Mouse (Mus musculus): Measurements from ENCODE around the gene Tnnc2.
"Not testable (repeated sequence)": the region's sequence is repeated elsewhere in the genome, so short reads cannot be mapped to it uniquely, and the experiment has no call there.

Gene Tnnc2

DNA sequence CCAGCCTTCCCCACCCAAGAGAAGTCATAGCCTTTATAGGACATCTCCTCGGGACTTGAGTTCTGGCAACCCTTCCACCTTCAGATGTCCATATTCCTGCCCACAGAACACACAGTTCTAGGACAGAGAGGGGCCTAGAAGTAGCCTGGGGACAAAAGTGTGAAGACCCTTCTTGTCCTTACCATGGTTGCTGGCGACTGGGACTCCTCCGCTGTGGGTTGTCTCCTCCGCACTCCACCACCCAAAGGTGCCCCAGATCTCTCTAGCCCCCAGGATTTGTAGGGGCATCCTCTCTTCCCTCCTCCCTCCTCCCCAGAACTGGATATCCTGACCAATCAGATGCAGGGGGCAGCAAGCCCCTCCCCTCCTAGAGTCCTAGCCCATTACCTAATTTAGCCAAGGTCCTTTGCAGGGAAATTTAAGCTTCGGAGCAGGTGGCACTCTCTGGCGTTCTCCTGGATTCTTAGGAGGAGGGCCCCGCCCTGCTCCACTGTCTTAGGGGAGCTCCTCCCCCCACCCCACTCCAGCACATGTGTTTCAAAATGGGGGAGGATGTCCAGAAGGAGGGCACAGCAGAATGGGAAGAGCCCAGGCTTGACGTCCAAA is at the start of gene Tnnc2:
Tnnc2 (minus strand) TSS at position 487 of the 606 bp plus-strand sequence.
- no peak for DNase-seq (ENCODE audit: low read depth, low spot score)

DNA sequence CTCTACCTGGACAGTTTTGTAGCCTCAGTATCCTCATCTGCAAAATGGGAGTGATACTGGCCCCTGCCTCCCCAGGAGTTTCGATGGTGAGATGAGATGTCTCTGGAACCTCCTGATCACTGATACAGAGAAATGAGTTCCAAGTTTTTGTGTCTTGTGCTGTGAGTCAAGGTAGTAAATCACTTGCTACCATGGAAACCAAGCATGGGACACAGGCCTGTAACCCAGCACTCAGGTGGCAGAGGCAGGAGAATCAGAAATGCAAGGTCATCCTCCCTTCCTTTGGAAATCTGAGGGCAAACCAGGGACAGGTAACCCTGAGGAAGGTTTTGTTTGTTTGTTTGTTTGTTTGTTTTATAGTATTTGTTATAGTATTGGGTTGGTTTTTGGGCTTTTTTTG is 49.3 kb upstream of the Tnnc2 start:
- DNase-seq (ENCODE audit: low read depth, low spot score): no peak

DNA sequence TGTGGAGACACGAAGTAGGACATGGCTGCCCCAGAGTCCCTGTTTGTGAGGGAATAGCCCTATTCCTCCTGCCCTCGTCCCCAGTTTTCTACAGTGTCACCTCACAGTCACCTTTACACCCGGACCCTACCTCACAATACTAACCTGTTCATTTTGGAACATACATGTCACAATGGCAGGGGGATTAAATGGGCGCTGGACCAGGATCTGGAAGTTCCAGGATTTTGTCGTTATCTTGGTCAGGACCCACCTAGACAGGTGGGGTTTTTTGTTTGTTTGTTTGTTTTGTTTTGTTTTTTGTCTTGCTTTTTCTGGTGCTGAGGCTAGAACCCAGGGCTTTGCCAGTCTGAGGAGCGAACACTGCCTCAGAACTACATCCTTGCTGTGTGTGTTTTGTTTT is 48.7 kb upstream of the Tnnc2 start, which contains the start of gene Spata25:
Spata25 (minus strand) TSS at position 101 of the 400 bp plus-strand sequence.
- DNase-seq (ENCODE audit: low read depth, low spot score): no peak

DNA sequence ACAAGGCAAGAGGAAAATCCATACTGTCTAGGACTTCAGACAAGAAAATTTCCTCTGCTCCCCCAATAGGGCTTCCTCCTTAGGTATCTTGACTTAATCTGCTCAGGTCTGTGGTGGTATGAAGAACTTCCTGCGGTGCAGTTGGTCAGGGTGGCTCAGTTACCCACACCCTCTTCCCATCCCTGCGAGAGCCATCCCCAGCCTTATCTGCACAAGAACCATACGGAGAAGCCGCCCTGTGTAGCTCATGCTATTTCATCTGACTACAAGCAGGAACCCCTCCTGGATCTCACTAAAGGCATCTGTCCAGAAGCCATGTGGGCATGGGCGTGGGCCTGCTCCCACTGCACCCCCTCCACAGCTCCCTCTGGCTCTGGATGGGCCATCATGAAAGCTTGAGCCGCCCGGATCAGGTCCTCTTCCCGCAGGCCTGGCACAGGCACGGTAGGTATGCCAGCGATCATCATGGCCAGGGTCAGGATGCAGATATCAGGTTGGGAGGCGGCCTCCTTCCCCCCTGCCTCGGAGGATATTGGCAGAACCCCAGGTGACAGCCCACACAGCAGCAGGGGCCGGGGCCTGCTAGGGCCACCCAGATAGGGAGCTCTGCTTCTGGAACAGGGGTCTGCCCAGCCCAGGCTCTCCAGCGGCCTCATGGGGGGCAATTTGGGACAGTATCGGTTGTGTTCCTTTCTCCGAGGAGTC is 47.5 kb upstream of the Tnnc2 start:
- no peak for DNase-seq (ENCODE audit: low read depth, low spot score)

DNA sequence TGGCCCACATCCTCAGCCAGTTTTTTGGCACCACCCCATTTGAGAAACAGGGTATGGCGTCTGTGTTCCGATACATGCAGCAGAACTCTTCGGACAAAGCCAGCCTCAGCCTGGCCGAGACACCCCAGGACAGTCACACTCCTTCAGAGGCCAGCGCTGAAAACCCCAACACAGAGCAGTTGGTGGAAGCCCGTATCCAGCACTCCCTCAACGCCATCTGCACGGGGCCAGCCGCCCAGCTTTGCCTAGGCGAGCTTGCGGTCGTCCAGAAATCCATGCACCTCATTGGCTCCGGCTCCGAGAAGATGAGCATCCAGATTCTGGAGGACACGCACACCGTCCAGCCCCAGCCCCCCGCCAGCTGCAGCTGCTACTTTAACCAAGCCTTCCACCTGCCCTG is 45.8 kb upstream of the Tnnc2 start:
- no peak for DNase-seq (ENCODE audit: low read depth, low spot score)

DNA sequence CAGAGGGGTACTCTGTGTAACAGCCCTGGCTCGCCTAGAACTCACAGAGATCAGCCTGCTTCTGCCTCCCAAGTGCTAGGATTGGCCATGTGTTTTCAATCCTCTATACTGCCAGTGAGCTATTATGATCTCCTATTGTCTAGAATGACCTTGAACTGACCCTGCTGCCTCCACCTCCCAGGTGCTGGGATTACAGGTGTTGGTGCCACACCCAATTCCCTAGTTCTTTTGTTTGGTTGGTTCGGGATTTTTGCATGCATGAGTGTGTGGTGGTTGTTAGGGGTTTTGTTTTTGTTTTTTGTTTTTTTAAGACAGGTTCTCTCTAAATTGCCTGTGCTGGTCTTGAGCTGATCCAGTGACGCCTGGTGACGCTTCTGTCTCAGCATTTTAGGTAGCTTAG is 44.2 kb upstream of the Tnnc2 start:
- no peak for DNase-seq (ENCODE audit: low read depth, low spot score)

DNA sequence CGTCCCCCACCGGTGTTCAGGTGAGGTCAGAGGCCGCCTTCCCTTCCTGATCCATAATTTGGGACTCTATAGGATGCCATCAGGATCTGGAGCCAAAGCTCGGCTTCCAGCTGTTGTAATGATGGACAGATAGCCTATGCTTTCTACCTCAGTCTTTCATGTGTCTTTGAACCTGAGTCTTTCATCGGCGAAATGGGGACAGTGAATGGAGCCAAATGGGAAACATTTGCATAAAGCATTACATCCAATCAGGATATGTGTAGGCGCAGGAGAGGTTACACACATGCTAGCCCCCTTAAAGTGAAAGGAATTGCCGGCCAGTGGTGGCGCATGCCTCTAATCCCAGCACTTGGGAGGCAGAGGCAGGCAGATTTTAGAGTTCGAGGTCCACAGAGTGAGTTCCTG is 43.4 kb upstream of the Tnnc2 start:
- no peak for DNase-seq (ENCODE audit: low read depth, low spot score)

DNA sequence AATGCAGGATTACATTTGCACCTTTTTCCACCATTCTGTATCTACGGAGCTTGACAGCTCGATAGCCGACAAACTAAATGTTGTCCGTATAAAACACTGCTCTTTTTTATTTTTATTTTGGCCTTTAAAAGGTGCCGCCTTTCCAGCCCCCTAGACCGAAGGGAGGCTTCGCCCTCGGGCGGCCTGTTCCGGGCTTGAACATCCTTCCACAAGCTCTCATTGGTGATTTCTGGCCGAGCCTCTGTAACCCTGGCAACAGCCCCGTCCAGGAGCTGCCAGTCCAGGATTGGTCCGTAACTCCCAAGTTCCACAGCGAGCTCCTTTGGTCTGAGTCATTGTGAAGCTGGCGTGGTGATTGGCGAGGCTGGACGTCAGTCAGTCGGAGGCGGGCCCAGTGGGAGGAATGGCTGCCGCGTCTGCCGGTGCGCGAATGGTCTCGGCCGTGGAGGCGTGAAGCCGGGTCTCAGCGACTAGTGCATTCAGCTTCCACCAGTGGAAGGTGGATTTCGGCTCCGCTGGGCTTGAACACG is 42.9 kb upstream of the Tnnc2 start, which contains the start of gene Zswim1:
Zswim1 (plus strand) TSS at position 51 of the 530 bp plus-strand sequence.
- peak; percentile 98 for DNase-seq (ENCODE audit: low read depth, low spot score)

DNA sequence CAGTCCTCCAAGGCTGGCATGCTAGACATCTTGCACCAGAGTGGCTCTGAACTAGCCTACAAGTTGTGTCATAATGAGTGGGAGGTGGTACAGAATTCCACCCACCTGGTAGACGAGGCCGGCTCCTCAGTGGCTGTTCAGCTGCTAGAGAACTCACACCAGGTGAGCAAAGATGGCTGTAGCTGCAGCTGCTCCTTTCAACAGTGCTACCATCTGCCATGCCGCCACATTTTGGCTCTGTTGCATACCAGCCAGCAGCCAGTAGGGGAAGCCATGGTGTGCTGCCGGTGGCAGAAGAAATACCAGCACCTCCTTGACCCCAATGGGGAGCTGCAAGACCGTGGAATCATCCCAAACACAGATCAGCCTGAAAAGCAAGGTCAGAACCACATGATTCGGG is 41.3 kb upstream of the Tnnc2 start:
- no peak for DNase-seq (ENCODE audit: low read depth, low spot score)

DNA sequence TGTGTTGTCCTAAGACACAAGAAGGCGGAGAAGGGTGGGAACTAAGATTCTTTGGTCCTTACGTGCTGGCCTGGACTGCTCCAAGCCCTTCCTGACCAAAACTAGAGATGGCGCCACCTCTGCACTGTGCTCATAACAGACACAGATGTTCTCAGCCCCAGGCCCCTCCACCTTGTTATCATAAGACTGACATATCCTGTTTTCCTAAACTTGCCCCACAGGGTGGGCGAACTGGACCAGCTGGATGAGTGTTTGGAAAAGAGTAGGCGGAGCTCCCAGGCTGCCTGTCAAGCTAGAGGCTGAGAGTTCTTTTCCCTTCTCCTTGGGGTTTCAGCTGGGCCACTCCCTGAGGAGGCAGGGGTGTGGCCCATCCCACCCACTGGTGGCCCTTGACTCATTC is 37.9 kb upstream of the Tnnc2 start:
- DNase-seq (ENCODE audit: low read depth, low spot score): no peak

DNA sequence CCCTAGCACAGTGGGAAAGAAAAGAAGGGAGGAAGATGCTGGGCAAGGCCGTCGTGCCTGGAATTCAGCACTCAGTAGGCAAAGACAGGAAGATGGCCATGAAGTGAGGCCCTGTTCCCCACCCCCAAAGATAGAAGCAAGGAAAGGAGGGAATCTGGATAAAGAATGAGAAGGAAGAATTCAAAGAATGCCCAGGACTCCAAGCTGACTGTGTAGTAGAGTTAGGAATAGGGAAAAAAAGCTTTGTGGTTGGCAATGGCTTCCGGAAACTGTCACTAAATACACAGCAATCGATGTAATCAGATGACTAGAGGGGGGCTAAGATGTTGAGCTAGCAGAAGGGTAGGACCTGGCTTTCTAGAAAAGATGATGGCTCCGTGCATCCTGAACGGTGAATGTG is 37.4 kb upstream of the Tnnc2 start:
- DNase-seq (ENCODE audit: low read depth, low spot score): no peak

DNA sequence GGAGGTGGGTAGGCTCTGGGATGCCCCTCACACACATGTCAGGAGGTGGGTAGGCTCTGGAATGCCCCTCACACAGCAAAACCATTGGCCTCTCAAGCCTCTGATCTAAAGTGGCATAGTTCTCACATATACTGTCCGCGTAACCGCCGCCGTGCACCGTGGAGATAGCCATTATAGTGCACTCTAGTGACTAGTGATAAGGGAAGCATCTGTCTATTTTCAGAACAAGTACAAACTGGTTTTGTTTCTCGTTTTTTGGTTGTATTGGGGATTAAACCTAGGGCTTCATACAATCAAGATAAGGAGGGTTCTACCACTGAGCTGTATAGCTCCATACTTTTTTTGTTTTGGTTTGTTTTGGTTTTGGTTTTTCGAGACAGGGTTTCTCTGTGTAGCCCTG is 36.1 kb upstream of the Tnnc2 start:
- DNase-seq (ENCODE audit: low read depth, low spot score): no peak

DNA sequence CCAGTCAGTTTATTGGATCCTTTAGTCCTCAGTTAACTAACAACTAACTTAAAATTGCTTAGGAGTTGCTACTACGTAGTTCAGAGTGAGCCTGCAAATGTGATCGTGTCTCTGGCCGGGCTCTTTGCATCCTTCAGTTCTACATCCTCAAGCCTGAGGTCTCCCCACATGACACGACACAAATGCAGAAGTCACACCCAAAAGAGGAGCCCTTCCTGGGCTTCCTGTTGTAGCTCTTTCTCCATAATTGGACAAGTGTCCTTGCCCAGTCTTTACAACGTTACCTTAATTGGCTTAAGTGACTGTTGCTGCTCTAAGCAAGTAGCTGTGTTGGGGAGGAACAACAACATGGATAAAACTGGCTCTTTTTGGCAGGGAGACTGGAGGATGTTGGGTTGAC is 35.6 kb upstream of the Tnnc2 start:
- DNase-seq (ENCODE audit: low read depth, low spot score): no peak

DNA sequence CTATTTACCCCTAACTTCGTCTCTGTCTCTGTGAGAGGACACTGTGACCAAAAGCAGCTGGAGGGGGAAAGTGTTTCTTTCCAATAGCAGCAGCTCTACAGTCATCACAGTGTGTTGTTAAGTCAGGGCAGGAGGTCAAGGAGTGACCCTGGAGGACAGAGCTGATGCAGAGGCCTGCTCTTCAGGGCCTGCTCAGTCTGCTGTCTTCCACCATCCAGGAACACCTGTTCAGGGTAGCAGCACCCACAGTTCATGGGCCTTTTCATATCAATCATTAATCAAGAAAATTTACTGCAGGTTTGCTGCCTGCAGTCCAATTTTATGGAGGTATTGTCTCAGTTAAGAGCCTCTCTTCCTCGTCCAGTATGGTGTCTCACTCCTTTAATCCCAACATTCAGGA is 33.8 kb upstream of the Tnnc2 start:
- no peak for DNase-seq (ENCODE audit: low read depth, low spot score)

DNA sequence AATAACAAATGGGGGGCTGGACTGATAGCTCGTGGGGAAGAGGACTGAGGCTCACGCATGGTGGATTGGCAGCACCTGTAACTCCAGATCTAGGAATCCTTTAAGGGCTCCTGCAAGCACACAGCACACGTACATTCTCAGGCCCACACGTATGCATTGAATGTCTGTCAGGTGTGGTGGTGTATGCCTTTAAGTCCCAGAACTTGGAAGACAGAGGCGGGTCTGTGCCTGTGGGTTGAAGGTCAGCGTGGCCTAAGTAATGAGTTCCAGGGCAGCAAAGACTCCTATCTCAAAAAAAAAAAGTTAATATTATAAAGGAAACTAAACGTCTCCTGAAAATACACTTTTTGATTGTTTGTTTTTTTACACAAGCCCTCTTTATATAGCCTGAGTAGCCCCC is 26.8 kb upstream of the Tnnc2 start:
- DNase-seq (ENCODE audit: low read depth, low spot score): no peak

DNA sequence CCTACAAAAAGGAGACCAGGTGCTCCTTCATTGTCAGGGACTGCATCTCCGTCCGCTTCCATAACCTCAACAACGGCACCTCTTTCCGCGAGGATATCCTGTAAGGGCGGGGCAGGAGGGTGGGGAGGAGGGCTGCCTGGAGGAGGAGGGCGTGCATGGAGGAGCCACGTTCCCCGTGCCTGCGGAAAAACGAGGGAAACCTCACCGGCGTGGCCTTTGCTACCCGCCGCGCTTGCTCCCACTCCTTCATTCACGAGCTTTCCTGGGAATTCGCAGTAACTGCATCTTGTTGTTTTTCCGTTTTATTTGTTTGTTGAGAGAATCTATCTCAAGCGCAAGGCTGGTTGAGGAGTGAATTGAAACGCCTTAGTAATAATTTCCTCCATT is 25.6 kb upstream of the Tnnc2 start:
- no peak for DNase-seq (ENCODE audit: low read depth, low spot score)

DNA sequence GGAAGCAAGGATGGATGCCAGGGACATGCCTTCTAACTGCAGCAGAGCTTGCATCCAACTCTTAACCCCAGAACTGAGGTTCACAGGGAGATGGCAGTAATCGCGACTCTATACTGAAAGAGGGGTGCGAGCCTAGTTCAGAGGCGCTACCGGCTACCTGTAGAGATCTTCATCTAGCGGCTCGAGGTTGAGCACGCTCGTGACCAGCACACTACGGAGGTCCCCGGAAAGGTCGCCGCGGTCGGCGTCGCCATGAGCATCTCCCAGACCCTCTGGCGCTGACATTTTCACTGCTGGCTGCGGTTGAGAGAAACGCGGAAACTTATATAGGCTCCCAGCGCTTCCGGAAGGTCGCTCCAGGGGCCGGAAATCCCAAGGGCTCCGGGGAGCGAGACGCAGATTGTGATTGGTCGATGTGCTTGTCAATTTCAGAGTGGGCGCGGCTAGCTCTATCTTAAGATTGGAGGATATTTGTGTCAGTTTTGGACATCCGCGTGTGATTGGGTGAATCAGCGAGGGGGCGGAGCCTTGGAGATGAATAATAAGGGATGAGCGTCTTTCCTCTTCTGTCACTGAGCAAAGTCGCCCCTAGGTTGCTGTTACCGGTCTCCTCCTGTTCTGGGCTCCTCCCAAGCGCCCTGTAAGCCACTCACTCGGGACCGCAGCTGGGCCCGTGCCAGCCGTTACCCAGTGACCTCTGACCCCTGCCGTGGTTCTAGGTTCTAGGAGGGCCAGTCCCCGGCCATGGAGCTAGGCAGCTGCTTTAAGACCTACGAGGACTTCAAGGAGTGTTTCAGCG is 25.0 kb upstream of the Tnnc2 start, which contains the start of the genes Acot8 and Zswim3:
Acot8 (minus strand) TSS at position 350 of the 799 bp plus-strand sequence.
Zswim3 (plus strand) TSS at position 566 of the 799 bp plus-strand sequence.
- peak; percentile 99 for DNase-seq (ENCODE audit: low read depth, low spot score)

DNA sequence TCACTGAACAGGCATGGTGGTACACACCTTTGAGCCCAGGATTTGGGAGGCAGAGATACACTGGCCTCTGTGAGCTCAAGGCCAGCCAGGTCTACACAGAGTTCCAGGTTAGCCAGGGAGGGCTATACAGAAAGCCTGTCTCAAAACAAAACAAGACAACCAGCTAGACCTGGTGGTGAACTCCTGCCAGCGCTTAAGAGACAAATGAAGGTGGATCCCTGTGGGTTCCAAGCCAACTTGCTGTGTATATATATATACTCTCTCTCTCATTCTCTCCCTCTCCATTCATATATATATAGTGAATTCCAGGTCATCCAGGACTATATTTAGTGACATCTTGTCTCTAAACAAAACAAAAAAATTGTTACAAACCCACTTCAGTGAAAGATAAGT is 24.1 kb upstream of the Tnnc2 start:
- DNase-seq (ENCODE audit: low read depth, low spot score): no peak

DNA sequence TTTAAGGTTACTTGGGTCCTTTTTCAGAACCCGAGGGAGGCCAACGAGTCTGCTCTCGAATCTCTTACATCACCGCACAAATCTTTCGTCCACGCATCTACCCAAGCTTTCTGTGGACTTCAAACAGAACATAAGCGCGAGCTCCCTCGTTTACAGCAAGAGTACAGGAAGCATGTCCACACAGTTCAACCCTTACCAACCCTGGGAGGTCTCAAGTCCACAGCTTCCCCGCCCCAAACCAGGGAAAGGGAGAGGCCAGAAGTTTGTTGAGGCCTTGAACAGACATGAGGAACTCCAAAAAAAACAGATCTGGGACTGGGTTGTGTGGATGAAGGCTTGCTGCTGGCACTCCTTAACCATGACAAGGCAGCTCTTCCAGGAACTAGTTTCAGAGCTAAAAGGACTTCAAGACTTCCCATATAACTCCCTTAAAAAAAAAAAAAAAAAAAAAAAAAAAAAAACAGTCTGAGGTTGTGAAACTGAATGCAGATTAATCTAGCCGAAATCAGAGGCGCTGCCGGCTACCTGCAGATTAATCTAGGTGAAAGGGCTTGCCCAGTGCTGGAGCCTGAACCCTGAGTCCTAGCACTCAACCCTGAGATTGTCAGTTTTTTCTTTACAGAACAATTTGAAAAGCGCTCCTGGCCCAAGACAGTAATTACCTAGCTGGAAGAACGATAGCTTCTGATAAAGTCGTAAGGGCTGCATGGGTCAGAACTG is 23.6 kb upstream of the Tnnc2 start:
- DNase-seq (ENCODE audit: low read depth, low spot score): no peak

DNA sequence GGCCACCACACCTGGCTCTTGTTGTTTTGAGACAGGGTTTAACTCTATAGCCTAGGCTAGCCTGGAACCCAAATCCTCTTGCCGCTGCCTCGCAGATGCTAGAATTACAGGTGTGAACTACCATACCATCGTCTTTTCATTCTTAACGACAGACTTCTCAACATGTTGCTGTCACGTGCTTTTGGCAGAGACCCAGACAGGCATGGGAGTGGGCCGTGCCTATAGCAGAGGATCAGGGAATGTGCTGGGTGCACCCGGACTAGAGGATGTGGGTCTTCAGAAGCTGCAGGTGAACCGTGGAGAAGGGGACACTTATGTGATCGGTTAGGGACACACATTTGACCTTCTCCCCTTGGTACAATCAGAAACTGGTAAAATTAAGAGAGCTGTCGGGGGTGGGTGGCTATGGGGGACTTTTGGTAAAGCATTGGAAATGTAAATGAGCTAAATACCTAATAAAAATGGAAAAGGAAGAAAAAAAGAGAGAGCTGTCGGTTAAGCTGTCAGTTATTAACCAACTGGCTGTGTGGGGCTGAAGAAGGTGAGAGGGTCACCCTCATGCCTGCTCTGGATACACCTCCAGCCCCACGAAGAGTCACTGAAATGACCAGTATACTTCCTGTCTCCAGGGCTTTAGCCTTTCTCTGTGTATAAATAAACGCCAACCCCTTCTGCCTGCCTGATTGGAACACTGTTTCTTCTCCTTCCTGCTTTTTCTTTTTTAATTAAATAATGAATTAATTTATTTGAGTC is 20.7 kb upstream of the Tnnc2 start:
- DNase-seq (ENCODE audit: low read depth, low spot score): no peak

DNA sequence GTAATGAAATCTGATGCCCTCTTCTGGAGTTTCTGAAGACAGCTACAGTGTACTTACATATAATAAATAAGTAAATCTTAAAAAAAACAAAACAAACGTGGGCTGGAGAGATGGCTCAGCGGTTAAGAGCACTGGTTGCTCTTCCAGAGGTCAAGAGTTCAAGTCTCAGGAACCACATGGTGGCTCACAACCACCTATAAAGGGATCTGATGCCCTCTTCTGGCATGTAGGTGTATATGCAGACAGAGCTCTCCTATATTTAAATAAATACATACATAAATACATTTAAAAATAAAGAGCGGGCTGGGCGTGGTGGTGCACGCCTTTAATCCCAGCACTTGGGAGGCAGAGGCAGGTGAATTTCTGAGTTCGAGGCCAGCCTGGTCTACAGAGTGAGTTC is 18.8 kb upstream of the Tnnc2 start:
- not testable (repeated sequence) for DNase-seq (ENCODE audit: low read depth, low spot score)
